Mouse (Mus musculus): ENCODE measurements around the gene Vmn1r193.

- no peak for TF ChIP-seq CTCF (IDR thresholded peaks at IDR 0.05; ENCODE audit: borderline replicate concordance, extremely low read depth, insufficient read depth, insufficient read length)
- no peak for TF ChIP-seq POLR2A (IDR thresholded peaks at IDR 0.05; ENCODE audit: borderline replicate concordance, extremely low read depth, insufficient read depth, insufficient read length, poor library complexity, severe bottlenecking)
Observed at GRCm38 (mm10) chr13:22183869-22184268, 39.1 kb downstream of the Vmn1r193 start, which contains the start of gene Vmn1r191.
